Mouse (Mus musculus) cortical plate, adult 2 months (tissue): ENCODE results near the gene Tmem107.

Source experiments
- CTCF ChIP-seq: fragments of 200-500 bp; IDR thresholded peaks from 2 replicates; pipeline ENCODE4 v1.5.1; 2011; ENCODE audit warnings: mild to moderate bottlenecking, control low read depth, low read length; ENCODE audit not compliant: insufficient read depth; ENCODE audit errors: extremely low read depth
- POLR2A ChIP-seq: fragments of 200-500 bp; IDR thresholded peaks from 2 replicates; pipeline ENCODE4 v1.6.1; 2011; ENCODE audit warnings: mild to moderate bottlenecking, low read length, control low read depth; ENCODE audit not compliant: insufficient read depth; ENCODE audit errors: extremely low read depth

GRCm38 (mm10) chr11:69075764-69076479 lies 5.3 kb downstream of the Tmem107 start:
- no peak for TF ChIP-seq CTCF
- no peak for TF ChIP-seq POLR2A
